In the genomic region with DNA sequence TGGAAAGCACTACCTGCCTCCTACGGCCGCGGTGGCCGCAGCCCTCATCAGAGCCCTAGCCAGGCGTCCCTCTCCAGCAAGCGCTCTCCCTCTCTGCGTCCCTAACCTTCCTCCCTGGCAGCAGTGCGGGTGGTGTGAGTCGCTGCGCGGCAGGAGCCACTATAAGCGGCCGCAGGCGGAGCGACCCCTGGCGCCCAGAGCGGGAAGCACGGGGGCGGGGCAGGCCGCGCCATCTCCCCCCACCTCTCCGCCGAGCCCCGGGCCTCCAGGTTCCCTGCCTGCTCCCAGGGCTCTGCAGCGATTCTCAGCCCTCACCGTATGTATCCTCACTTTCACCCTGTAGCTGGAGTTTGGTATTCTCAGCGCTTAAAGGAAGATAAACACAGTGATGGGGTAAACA, we compare ENCODE assay signal across 8 mouse cellular contexts. TPM values are rescaled to one million over a fixed set of nuclear protein-coding genes. Genes with fewer than 3 reads are reported as not detected.
DNase-seq lines count a peak whose midpoint lies in the region; ATAC-seq and TF ChIP-seq lines count a peak whose summit lies in the region.

No protein-coding gene starts in this region.

- no peak overlapping the region for H3K9ac ChIP-seq in embryonic facial prominence, embryonic 15.5 days
- peak overlapping the region; percentile 59 for H3K9ac ChIP-seq in heart, embryonic 13.5 days
- H3K9ac ChIP-seq in kidney, embryonic 15.5 days, result no peak overlapping the region
- H3K9ac ChIP-seq in neural tube, embryonic 12.5 days, result peak overlapping the region; percentile 29; the same call in 1 of the 2 replicates

- ATAC-seq in embryonic facial prominence, embryonic 15.5 days (ENCODE audit: insufficient number of reproducible peaks, low FRiP score, low TSS enrichment, low read depth), result peak; percentile 59
- no peak for ATAC-seq in heart, embryonic 13.5 days (ENCODE audit: extremely low read depth, insufficient number of reproducible peaks, low FRiP score, low TSS enrichment)
- ATAC-seq in kidney, embryonic 15.5 days (replicated peaks; ENCODE audit: low FRiP score), result peak; percentile 52
- ATAC-seq in neural tube, embryonic 12.5 days (ENCODE audit: low FRiP score, low read depth), result peak; percentile 74; the same call in 1 of the 2 replicates

- no peaks in the 10 kb centered on the region for H3K9me3 ChIP-seq in embryonic facial prominence, embryonic 15.5 days (replicated peaks)
- H3K9me3 ChIP-seq in heart, embryonic 13.5 days, result no peaks in the 10 kb centered on the region
- no peaks in the 10 kb centered on the region for H3K9me3 ChIP-seq in kidney, embryonic 15.5 days (replicated peaks)
- H3K9me3 ChIP-seq in neural tube, embryonic 12.5 days, result no peaks in the 10 kb centered on the region

- no peak overlapping the region for H3K4me3 ChIP-seq in bone marrow, adult 2 months (replicated peaks; ENCODE audit: control insufficient read depth, low read depth, low read length)
- peak overlapping the region; percentile 36 for H3K4me3 ChIP-seq in embryonic facial prominence, embryonic 15.5 days (replicated peaks)
- H3K4me3 ChIP-seq in heart, embryonic 13.5 days, result peak overlapping the region; percentile 45
- H3K4me3 ChIP-seq in kidney, embryonic 15.5 days (replicated peaks), result peak overlapping the region; percentile 34
- peak overlapping the region; percentile 22; the same call in 1 of the 2 replicates for H3K4me3 ChIP-seq in neural tube, embryonic 12.5 days
- peak overlapping the region; percentile 6 for H3K4me3 ChIP-seq in testis, adult 2 months (ENCODE audit: control insufficient read depth, low read depth, low read length)

- no peak for TF ChIP-seq POLR2A in bone marrow, adult 2 months (IDR thresholded peaks at IDR 0.05; ENCODE audit: borderline replicate concordance, control insufficient read depth, low read depth, low read length)
- no peak for TF ChIP-seq POLR2A in testis, adult 2 months (IDR thresholded peaks at IDR 0.05; ENCODE audit: control insufficient read depth, low read depth, low read length)

- no peaks in the 10 kb centered on the region for H3K4me1 ChIP-seq in bone marrow, adult 2 months (ENCODE audit: control insufficient read depth, insufficient read depth, low read length)
- peaks cover 27% of the 10 kb centered on the region for H3K4me1 ChIP-seq in embryonic facial prominence, embryonic 15.5 days
- H3K4me1 ChIP-seq in heart, embryonic 13.5 days, result peaks cover 27% of the 10 kb centered on the region
- H3K4me1 ChIP-seq in kidney, embryonic 15.5 days, result peaks cover 50% of the 10 kb centered on the region
- H3K4me1 ChIP-seq in neural tube, embryonic 12.5 days, result peaks cover 32% of the 10 kb centered on the region
- peaks cover 24% of the 10 kb centered on the region for H3K4me1 ChIP-seq in testis, adult 2 months (ENCODE audit: control insufficient read depth, insufficient read depth, low read length)

- TF ChIP-seq CTCF in bone marrow, adult 2 months (IDR thresholded peaks at IDR 0.05; ENCODE audit: control insufficient read depth, insufficient read depth, low read length), result peak; percentile 65; the same call in 1 of the 2 replicates
- peak; percentile 69 for TF ChIP-seq CTCF in testis, adult 2 months (IDR thresholded peaks at IDR 0.05; ENCODE audit: control insufficient read depth, insufficient read depth, insufficient replicate concordance, low read depth, low read length)

- peak overlapping the region; percentile 51 for H3K4me2 ChIP-seq in embryonic facial prominence, embryonic 15.5 days (replicated peaks)
- peak overlapping the region; percentile 67 for H3K4me2 ChIP-seq in heart, embryonic 13.5 days
- H3K4me2 ChIP-seq in kidney, embryonic 15.5 days, result peak overlapping the region; percentile 60
- peak overlapping the region; percentile 51 for H3K4me2 ChIP-seq in neural tube, embryonic 12.5 days (replicated peaks)

- H3K27me3 ChIP-seq in embryonic facial prominence, embryonic 15.5 days, result peaks cover 93% of the 10 kb centered on the region
- H3K27me3 ChIP-seq in heart, embryonic 13.5 days (replicated peaks), result peaks cover 100% of the 10 kb centered on the region
- H3K27me3 ChIP-seq in kidney, embryonic 15.5 days, result peaks cover 92% of the 10 kb centered on the region
- peaks cover 84% of the 10 kb centered on the region for H3K27me3 ChIP-seq in neural tube, embryonic 12.5 days (replicated peaks)
- H3K27me3 ChIP-seq in testis, adult 2 months (ENCODE audit: control insufficient read depth, insufficient read depth, low read length), result peaks cover 4% of the 10 kb centered on the region

- no peaks in the 10 kb centered on the region for H3K36me3 ChIP-seq in embryonic facial prominence, embryonic 15.5 days
- H3K36me3 ChIP-seq in heart, embryonic 13.5 days, result peaks cover 4% of the 10 kb centered on the region
- no peaks in the 10 kb centered on the region for H3K36me3 ChIP-seq in kidney, embryonic 15.5 days
- H3K36me3 ChIP-seq in neural tube, embryonic 12.5 days, result no peaks in the 10 kb centered on the region
- no peaks in the 10 kb centered on the region for H3K36me3 ChIP-seq in testis, adult 2 months (ENCODE audit: control insufficient read depth, insufficient read depth, low read length)

- peak; percentile 91 for DNase-seq in CD4-positive, CD25-positive, alpha-beta regulatory T cell, adult 2 months (ENCODE audit: low read depth, low spot score)
- peak; percentile 66 to 76 for DNase-seq in lung, adult 18-20 months

- WGBS in bone marrow, adult 2 months, result 2% methylated on average over 27 of the region's 27 CpGs
- under 1% methylated on average over 27 of the region's 27 CpGs for WGBS in embryonic facial prominence, embryonic 15.5 days
- under 1% methylated on average over 26 of the region's 27 CpGs for WGBS in heart, embryonic 13.5 days
- 0% methylated on average over 23 of the region's 27 CpGs for WGBS in kidney, embryonic 15.5 days
- under 1% methylated on average over 27 of the region's 27 CpGs for WGBS in neural tube, embryonic 12.5 days

- no peak overlapping the region; the same call in 1 of the 2 replicates for H3K27ac ChIP-seq in bone marrow, adult 2 months (ENCODE audit: control insufficient read depth, insufficient read depth, low read depth, low read length, poor library complexity)
- no peak overlapping the region for H3K27ac ChIP-seq in embryonic facial prominence, embryonic 15.5 days (replicated peaks)
- H3K27ac ChIP-seq in heart, embryonic 13.5 days (replicated peaks), result no peak overlapping the region
- H3K27ac ChIP-seq in kidney, embryonic 15.5 days, result no peak overlapping the region
- no peak overlapping the region for H3K27ac ChIP-seq in neural tube, embryonic 12.5 days
- no peak overlapping the region for H3K27ac ChIP-seq in testis, adult 2 months (ENCODE audit: control insufficient read depth, insufficient read depth, low read depth, low read length)

RNA-seq across cellular contexts. Expression of a gene that starts 0.7 kb away (rescaled TPM):
- 0.66 and 2.4 TPM in 2 replicates for polyA plus RNA-seq in bone marrow, adult 2 months (2011; ENCODE audit: insufficient read depth, insufficient read length, low replicate concordance, missing spikeins)
- polyA plus RNA-seq in embryonic facial prominence, embryonic 15.5 days (2015; fragmentation: Nextera tagmentation; extraction: Ambion mirVana), result 0.17 TPM in 1 of 2 replicates, not detected in the other
- polyA plus RNA-seq in heart, embryonic 13.5 days (2015; fragmentation: Nextera tagmentation; extraction: Ambion mirVana), result 0.16 and 0.25 TPM in 2 replicates
- 0.72 and 1.1 TPM in 2 replicates for polyA plus RNA-seq in kidney, embryonic 15.5 days (2015; fragmentation: Nextera tagmentation; extraction: Ambion mirVana)
- 4.4 and 4.5 TPM in 2 replicates for polyA plus RNA-seq in neural tube, embryonic 12.5 days (2016; fragmentation: Nextera tagmentation; extraction: Ambion mirVana)
- 0.72 and 1.0 TPM in 2 replicates for polyA plus RNA-seq in testis, adult 2 months (2012; rRNA removed)

RNA-seq across cellular contexts. Expression of a gene that starts 4.7 kb away (rescaled TPM):
- 1.6 TPM in 1 of 2 replicates, not detected in the other for polyA plus RNA-seq in bone marrow, adult 2 months (2011; ENCODE audit: insufficient read depth, insufficient read length, low replicate concordance, missing spikeins)
- 0.28 and 0.64 TPM in 2 replicates for polyA plus RNA-seq in embryonic facial prominence, embryonic 15.5 days (2015; fragmentation: Nextera tagmentation; extraction: Ambion mirVana)
- 1.0 and 1.8 TPM in 2 replicates for polyA plus RNA-seq in heart, embryonic 13.5 days (2015; fragmentation: Nextera tagmentation; extraction: Ambion mirVana)
- 8.6 and 8.8 TPM in 2 replicates for polyA plus RNA-seq in kidney, embryonic 15.5 days (2015; fragmentation: Nextera tagmentation; extraction: Ambion mirVana)
- 0.70 and 1.1 TPM in 2 replicates for polyA plus RNA-seq in neural tube, embryonic 12.5 days (2016; fragmentation: Nextera tagmentation; extraction: Ambion mirVana)
- 4.1 TPM in 2 replicates for polyA plus RNA-seq in testis, adult 2 months (2012; rRNA removed)

RNA-seq across cellular contexts. Expression of a gene that starts 13.9 kb away (rescaled TPM):
- polyA plus RNA-seq in bone marrow, adult 2 months (2011; ENCODE audit: insufficient read depth, insufficient read length, low replicate concordance, missing spikeins), result 94.5 and 103 TPM in 2 replicates
- 27.1 TPM in 2 replicates for polyA plus RNA-seq in embryonic facial prominence, embryonic 15.5 days (2015; fragmentation: Nextera tagmentation; extraction: Ambion mirVana)
- 27.1 and 27.8 TPM in 2 replicates for polyA plus RNA-seq in heart, embryonic 13.5 days (2015; fragmentation: Nextera tagmentation; extraction: Ambion mirVana)
- polyA plus RNA-seq in kidney, embryonic 15.5 days (2015; fragmentation: Nextera tagmentation; extraction: Ambion mirVana), result 33.8 and 39.4 TPM in 2 replicates
- 24.2 and 25.8 TPM in 2 replicates for polyA plus RNA-seq in neural tube, embryonic 12.5 days (2016; fragmentation: Nextera tagmentation; extraction: Ambion mirVana)
- polyA plus RNA-seq in testis, adult 2 months (2012; rRNA removed), result 15.2 and 17.5 TPM in 2 replicates

RNA-seq across cellular contexts. Expression of a gene that starts 33.3 kb away (rescaled TPM):
- polyA plus RNA-seq in bone marrow, adult 2 months (2011; ENCODE audit: insufficient read depth, insufficient read length, low replicate concordance, missing spikeins), result not detected in 2 replicates
- polyA plus RNA-seq in embryonic facial prominence, embryonic 15.5 days (2015; fragmentation: Nextera tagmentation; extraction: Ambion mirVana), result 8.8 and 9.9 TPM in 2 replicates
- 0.56 and 1.7 TPM in 2 replicates for polyA plus RNA-seq in heart, embryonic 13.5 days (2015; fragmentation: Nextera tagmentation; extraction: Ambion mirVana)
- polyA plus RNA-seq in kidney, embryonic 15.5 days (2015; fragmentation: Nextera tagmentation; extraction: Ambion mirVana), result 5.9 and 12.6 TPM in 2 replicates
- 109 and 168 TPM in 2 replicates for polyA plus RNA-seq in neural tube, embryonic 12.5 days (2016; fragmentation: Nextera tagmentation; extraction: Ambion mirVana)
- 0.14 and 0.36 TPM in 2 replicates for polyA plus RNA-seq in testis, adult 2 months (2012; rRNA removed)

RNA-seq across cellular contexts. Expression of a gene that starts 37.4 kb away (rescaled TPM):
- polyA plus RNA-seq in bone marrow, adult 2 months (2011; ENCODE audit: insufficient read depth, insufficient read length, low replicate concordance, missing spikeins), result 0.52 and 2.5 TPM in 2 replicates
- polyA plus RNA-seq in embryonic facial prominence, embryonic 15.5 days (2015; fragmentation: Nextera tagmentation; extraction: Ambion mirVana), result 36.7 and 37.0 TPM in 2 replicates
- 31.8 and 34.5 TPM in 2 replicates for polyA plus RNA-seq in heart, embryonic 13.5 days (2015; fragmentation: Nextera tagmentation; extraction: Ambion mirVana)
- polyA plus RNA-seq in kidney, embryonic 15.5 days (2015; fragmentation: Nextera tagmentation; extraction: Ambion mirVana), result 47.1 and 50.5 TPM in 2 replicates
- 70.9 and 71.5 TPM in 2 replicates for polyA plus RNA-seq in neural tube, embryonic 12.5 days (2016; fragmentation: Nextera tagmentation; extraction: Ambion mirVana)
- polyA plus RNA-seq in testis, adult 2 months (2012; rRNA removed), result 34.2 and 35.8 TPM in 2 replicates

Comparison
In these comparisons a context has a peak if more than half of its experiments do, and no peak if none do; other contexts are left out.
1. H3K9ac ChIP-seq: peak in heart, embryonic 13.5 days (single experiment) and neural tube, embryonic 12.5 days (single experiment); none in embryonic facial prominence, embryonic 15.5 days (single experiment) and kidney, embryonic 15.5 days (single experiment).
2. Peak in every context shown above with its lines, with median percentiles within 50 percentile points of each other: H3K4me2 ChIP-seq.